Mouse (Mus musculus) brain, embryonic 14.5 days (tissue): Measurements from ENCODE around the gene Zfp704. TPM values are rescaled to one million over a fixed set of nuclear protein-coding genes. Genes with fewer than 3 reads are reported as not detected.
A peak's percentile ranks its signal among the peaks of the same experiment; 100 is the strongest.

ENCODE experiments used
- DNase-seq: peaks from one replicate; pipeline ENCODE4 v3.0.0-alpha.2; 2011; ENCODE audit warnings: low read depth
- CTCF ChIP-seq: fragments of 200-500 bp; IDR thresholded peaks from 2 replicates; pipeline ENCODE4 v1.5.1; 2012; ENCODE audit warnings: inconsistent platforms, mild to moderate bottlenecking, moderate library complexity, borderline replicate concordance; ENCODE audit not compliant: insufficient read depth, insufficient read length; ENCODE audit errors: extremely low read depth
- POLR2A ChIP-seq: fragments of 200-500 bp; IDR thresholded peaks from 2 replicates; pipeline ENCODE4 v1.6.1; 2012; ENCODE audit warnings: mild to moderate bottlenecking, inconsistent platforms, borderline replicate concordance; ENCODE audit not compliant: poor library complexity, insufficient read depth, insufficient read length, severe bottlenecking; ENCODE audit errors: extremely low read depth
- polyA plus RNA-seq: library from polyadenylated mRNA; depleted of rRNA; stranded (reverse); fragments of >200 nt; gene quantifications from 2 replicates; pipeline ENCODE4 v1.2.3, GENCODE M21; 2012

Gene Zfp704
- polyA plus RNA-seq, 1 experiment: 19.3 TPM

DNA sequence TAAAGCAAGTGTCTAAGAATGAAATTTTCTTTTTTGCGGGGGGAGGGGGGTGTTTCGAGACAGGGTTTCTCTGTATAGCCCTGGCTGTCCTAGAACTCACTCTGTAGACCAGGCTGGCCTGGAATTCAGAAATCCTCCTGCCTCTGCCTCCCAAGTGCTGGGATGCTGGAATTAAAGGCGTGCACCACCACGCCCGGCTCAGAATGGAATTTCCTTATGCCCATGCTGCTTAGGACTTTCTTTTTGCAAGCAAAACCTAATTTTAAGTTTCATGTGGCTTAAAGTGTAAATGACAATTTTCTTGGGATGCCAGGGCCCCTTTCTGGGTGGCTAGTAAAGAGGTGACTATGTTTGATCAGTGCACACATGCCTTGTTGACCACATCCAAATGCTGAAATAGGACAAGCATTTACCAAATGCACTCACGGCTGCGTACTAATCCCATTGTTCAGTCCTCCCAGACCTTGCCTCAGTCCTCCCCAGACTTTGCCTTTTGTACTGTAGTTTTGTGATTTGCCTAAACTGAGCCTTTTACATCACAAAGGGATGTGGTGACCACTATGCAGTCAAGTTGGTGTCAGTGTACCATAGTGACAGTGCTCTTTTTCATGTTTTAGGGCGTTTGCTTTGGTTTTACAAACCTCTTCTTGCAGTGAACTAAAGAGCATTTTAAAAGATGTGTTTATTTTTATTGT lies 18.3 kb downstream of the Zfp704 start:
- no peak for DNase-seq
- no peak for TF ChIP-seq CTCF
- TF ChIP-seq POLR2A: no peak

DNA sequence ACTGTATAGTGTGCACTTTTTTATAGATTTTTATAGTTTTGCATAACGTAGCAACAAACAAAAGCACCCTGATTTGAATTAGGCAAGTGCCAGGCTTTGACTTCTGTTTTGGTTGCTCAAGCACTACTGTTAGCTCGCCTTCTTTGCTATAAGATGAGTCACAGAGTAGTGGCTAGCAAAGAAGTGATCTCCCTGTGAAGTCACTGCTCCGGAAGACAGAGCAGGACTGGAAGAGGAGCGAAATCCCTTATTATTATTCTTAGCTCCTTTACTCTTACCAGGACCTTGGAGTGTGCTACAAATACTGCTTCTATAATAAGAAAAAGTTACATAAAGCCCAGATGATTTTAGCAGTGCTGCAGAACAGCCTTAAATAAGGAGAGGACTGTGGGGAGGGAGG lies 21.2 kb downstream of the Zfp704 start:
- DNase-seq: no peak
- no peak for TF ChIP-seq POLR2A
- no peak for TF ChIP-seq CTCF

DNA sequence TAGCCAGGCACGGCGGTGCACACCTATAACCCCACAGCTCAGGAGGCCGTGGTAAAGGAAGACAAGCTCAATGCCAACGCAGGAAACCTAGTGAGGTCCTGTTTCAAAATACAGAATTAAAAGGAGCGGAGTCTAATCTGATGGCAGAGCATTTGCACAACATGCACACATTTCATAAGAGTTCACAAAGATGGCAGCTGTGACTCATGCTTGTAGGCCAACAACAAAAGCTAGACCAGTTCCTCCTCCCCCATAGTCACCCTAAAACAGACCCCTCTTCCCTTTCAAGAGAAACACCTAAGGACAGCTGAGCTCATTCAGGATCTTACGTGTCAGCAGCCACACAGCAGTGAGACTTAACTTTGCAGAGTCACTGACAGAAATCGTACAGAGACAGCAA lies 22.6 kb downstream of the Zfp704 start:
- TF ChIP-seq CTCF (no peak), POLR2A (no peak)
- DNase-seq: no peak

DNA sequence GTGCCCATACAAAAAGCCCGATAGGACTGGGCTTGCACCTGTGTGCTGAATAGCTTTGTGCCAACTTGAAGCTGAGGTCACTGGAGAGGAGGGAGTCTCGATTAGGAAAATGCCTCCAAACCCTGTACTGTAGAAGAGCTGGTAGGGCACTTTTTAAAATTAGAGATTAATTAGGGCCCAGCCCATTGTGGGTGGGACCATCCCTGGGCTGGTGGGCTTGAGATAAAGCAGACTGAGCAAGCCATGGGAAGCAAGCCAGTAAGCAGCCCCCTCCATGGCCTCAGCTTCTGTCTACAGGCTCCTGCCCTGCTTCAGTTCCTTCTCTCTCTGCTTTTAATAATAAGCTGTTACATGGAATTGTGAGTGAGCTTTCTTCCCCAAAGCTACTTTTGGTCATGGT lies 26.4 kb downstream of the Zfp704 start:
- TF ChIP-seq POLR2A (no peak), CTCF (no peak)
- no peak for DNase-seq

DNA sequence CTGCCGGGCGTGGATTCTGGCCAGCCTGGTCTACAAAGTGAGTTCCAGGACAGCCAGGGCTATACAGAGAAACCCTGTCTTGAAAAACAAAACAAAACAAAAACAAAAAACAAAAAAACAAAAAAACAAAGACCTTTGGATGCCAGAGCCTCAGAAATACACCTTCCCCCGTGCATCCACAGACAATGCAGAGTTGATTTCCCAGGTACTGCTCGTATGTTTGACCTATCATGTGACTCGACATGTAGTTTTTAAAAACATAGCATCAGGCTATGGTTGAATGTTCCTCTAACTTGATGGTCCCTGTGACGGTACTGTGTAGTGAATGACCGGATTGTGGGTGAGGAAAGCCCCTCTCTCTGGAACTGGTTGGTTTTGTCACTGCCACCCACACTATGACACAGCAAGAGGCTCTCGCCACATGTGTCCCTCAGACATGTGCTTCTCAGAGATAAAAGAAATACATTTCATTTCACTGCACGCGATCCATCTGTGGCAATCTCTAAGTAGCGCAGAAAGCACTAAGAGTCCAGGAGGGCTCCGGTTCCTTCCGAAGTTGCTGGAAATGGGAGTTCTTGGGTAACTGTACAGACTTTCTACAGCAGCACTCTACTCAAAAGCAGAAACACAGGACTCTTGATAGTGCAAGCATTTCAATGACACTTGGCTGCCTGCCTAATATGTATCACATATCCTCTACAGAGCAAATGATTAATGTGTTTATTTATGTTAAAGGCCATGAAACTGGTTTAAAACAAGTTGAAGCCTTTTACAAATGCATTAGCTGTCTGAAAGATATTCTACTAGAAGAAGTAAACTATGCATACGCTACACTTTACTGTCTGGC lies 28.7 kb downstream of the Zfp704 start:
- no peak for DNase-seq
- TF ChIP-seq CTCF (no peak), POLR2A (no peak)

DNA sequence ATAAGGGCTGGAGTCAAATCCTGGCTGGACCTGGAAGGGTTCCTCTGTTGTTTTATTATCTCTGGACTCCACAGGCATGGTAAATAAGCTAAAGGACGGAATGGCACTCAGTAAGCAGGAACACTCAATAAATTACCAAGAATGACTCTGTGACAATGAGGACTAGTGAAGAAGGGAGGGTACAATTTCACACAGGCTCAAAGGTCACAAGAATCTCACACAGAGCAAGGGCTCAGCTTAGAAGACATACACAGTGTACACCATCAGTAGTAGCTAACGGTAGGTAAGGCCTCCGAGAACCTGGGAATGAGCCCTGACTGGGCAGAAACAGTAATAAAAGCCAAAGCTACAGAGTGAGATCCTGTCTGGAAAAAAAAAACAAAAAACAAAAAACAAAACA lies 29.8 kb downstream of the Zfp704 start:
- TF ChIP-seq POLR2A: no peak
- no peak for TF ChIP-seq CTCF
- no peak for DNase-seq

DNA sequence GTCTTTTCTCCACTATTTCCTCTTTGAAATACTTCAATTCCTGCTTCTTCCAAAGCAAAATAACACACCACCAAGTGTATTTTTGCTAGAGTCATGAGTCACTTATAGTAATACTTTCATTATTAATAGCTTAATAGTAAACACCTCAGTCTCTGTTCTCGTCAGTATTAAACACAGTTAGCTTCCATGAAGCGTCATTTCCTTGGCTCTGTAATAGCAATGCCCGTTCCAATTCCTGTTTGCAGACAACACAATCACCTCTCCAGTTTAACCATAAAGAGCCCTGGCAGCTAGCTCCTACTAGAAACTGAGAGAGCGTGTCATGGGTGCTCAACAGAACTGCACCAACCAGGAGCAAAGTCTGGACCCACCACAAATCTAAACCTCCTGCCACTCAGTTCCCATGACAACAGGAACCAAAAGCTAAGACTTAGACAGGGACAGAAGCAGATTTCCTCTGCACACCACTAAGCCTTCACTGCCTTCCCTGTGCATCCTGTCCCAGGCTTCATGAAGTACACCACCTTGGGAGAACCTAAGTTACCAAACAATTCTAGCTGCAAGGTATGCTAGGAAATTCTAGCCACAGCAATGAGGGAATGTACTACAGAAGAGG lies 30.7 kb downstream of the Zfp704 start:
- no peak for DNase-seq
- TF ChIP-seq CTCF: no peak
- TF ChIP-seq POLR2A: no peak

DNA sequence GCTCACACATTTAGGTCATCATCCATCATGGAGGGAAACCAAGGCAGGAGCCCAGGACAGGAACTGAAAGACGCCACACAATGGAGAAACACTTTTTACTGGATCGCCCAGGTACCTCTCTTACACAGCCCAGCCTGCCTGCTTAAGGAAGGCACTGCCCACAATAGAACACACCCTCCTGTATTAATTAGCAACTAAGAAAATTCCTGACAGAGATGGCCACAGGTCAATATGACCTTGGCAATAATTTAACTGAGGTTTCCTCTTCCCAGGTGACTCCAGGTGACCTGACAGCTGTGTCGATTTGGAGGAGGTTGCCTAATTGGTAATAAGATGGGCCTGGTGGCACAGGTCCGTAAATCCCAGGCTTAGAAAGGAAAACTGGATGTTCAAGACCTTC lies 33.0 kb downstream of the Zfp704 start:
- DNase-seq: no peak
- TF ChIP-seq POLR2A (no peak), CTCF (no peak)

DNA sequence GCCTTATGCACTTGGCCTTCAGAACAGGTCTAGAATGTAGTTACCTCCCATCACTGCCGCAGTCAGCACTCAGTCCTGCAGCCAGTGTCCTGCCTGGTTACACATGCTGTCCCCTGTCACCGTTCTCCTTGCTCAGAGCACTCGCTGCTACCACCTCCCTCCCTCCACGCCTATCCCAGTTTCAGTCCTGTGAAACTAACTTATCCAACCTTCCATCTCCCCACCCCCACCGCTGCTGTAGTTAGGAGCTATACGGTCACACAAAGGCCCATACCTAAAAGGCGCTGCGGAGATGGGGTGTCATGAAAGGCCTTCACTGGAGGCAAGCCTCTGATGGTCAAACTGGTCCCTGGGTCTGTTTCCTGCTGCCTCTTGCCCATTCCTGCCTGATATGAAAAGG lies 35.6 kb downstream of the Zfp704 start:
- DNase-seq: no peak
- no peak for TF ChIP-seq CTCF
- TF ChIP-seq POLR2A: no peak

DNA sequence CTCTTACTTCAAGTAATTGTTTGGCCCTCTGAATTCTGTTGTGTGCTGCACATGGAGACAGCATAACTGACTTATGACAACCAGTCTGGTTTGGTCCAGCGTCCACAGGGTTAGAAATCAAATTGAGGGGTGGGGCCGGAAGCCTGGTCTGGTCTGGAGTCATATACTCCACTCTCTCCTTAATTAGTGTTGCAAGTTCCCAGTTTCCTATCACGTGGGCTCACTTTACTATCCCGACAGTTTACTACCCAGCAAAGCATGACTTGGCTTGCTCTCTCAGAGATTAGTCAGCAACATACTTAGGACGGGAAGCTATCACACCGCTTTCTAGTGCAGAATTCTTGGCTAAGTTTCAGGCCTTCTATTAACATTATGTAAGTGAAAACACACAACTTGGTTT lies 36.3 kb downstream of the Zfp704 start:
- TF ChIP-seq POLR2A: no peak
- TF ChIP-seq CTCF: no peak
- DNase-seq: peak; percentile 55

DNA sequence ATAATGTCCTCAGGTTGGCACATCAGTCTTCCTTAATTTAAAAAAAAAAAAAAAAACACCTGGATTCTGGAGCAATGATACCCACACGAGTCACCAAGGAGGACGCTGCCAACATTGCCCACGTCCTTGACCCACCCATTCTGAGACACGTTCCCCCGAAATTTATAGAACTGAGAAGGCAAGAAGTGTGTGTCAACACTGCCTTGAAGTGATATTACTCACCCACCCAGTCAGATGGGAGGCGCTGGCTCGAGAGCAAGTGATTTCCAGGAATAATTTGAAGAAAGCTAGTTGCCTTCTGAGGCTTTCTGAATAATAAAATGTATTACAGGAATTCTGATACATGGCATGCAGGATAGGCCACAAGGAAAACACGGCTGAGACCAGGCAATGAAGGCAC lies 37.6 kb downstream of the Zfp704 start:
- DNase-seq: no peak
- no peak for TF ChIP-seq POLR2A
- TF ChIP-seq CTCF: no peak
